Mouse (Mus musculus) CH12.LX (cell line): ENCODE results near the gene Macrod2. TPM values are rescaled to one million over a fixed set of nuclear protein-coding genes. Genes with fewer than 3 reads are reported as not detected.

Experiments
- DNase-seq: peaks from one replicate; pipeline ENCODE4 v3.0.0-alpha.2; 2013; ENCODE audit errors: extremely low read depth
- H3K27ac ChIP-seq: 2 replicates; pipeline ENCODE4 v1.5.1; 2012; ENCODE audit warnings: low read depth, mild to moderate bottlenecking, control low read depth, moderate library complexity; ENCODE audit not compliant: insufficient read depth
- H3K27me3 ChIP-seq: replicated peaks from 2 replicates; pipeline ENCODE3; 2012; ENCODE audit warnings: inconsistent platforms
- H3K36me3 ChIP-seq, 2 experiments: replicated peaks in 1 of 2; 2 replicates each; pipeline versions ENCODE3 to v1.6.1; 2012; ENCODE audit warnings: inconsistent platforms in 1 of 2, low read length in 1 of 2, mild to moderate bottlenecking in 1 of 2, mixed read lengths in 1 of 2, moderate library complexity in 1 of 2; ENCODE audit not compliant: control insufficient read depth in 1 of 2, insufficient read depth in 1 of 2
- H3K4me1 ChIP-seq, 2 experiments: 2 replicates each; pipeline ENCODE4 v1.6.1; 2012; ENCODE audit warnings: inconsistent platforms in 1 of 2, moderate library complexity in 1 of 2; ENCODE audit not compliant: insufficient read depth in 2 of 2, control insufficient read depth in 1 of 2
- H3K4me2 ChIP-seq: 2 replicates; pipeline ENCODE4 v1.6.1; 2012; ENCODE audit warnings: low read depth, mild to moderate bottlenecking, control low read depth; ENCODE audit not compliant: poor library complexity, insufficient read depth, severe bottlenecking
- H3K4me3 ChIP-seq, 3 experiments: fragments of 150-350 bp in 1 of 3; sonication (generic) in 1 of 3; replicated peaks in 1 of 3; 2 replicates each; pipeline versions ENCODE3 to v1.5.1; 2011 to 2012; ENCODE audit warnings: low read depth in 2 of 3, low read length in 2 of 3, mild to moderate bottlenecking in 2 of 3, moderate library complexity in 2 of 3, control low read depth in 1 of 3, improper control_type of control experiment in 1 of 3, inconsistent platforms in 1 of 3, mixed read lengths in 1 of 3; ENCODE audit not compliant: poor library complexity in 1 of 3
- H3K79me2 ChIP-seq: replicated peaks from 2 replicates; pipeline ENCODE4 v1.6.1; 2012; ENCODE audit warnings: mild to moderate bottlenecking, moderate library complexity; ENCODE audit not compliant: control insufficient read depth, poor library complexity, insufficient read depth, severe bottlenecking; ENCODE audit errors: extremely low read depth
- H3K9ac ChIP-seq: 2 replicates; pipeline ENCODE4 v1.6.1; 2012; ENCODE audit warnings: low read depth, mild to moderate bottlenecking, control low read depth, moderate library complexity; ENCODE audit not compliant: insufficient read depth
- H3K9me3 ChIP-seq: replicated peaks from 2 replicates; pipeline ENCODE3; 2012; ENCODE audit warnings: low read length, inconsistent platforms, mixed read lengths
- BHLHE40 ChIP-seq: IDR thresholded peaks from 2 replicates; pipeline ENCODE4 v1.6.1; 2011; ENCODE audit warnings: mild to moderate bottlenecking, low read depth, low read length, improper control_type of control experiment
- CHD1 ChIP-seq: IDR thresholded peaks from 2 replicates; pipeline ENCODE4 v1.6.1; 2012; ENCODE audit warnings: low read depth, low read length, improper control_type of control experiment, inconsistent platforms
- CHD2 ChIP-seq: IDR thresholded peaks from 2 replicates; pipeline ENCODE4 v1.6.1; 2011; ENCODE audit warnings: low read length, improper control_type of control experiment
- EP300 ChIP-seq: IDR thresholded peaks from 2 replicates; pipeline ENCODE4 v1.6.1; 2011; ENCODE audit warnings: low read length, improper control_type of control experiment
- ETS1 ChIP-seq: conservative IDR thresholded peaks from 2 replicates; pipeline ENCODE4 v1.6.1; 2012; ENCODE audit warnings: low read depth, mild to moderate bottlenecking, inconsistent platforms, low read length, improper control_type of control experiment, moderate library complexity
- GABPA ChIP-seq: IDR thresholded peaks from 2 replicates; pipeline ENCODE4 v1.6.1; 2012; ENCODE audit warnings: low read depth, low read length, improper control_type of control experiment, inconsistent platforms; ENCODE audit not compliant: insufficient replicate concordance
- HCFC1 ChIP-seq: IDR thresholded peaks from 2 replicates; pipeline ENCODE4 v1.6.1; 2012; ENCODE audit warnings: low read depth, mild to moderate bottlenecking, inconsistent platforms, low read length, improper control_type of control experiment
- JUN ChIP-seq: IDR thresholded peaks from 2 replicates; pipeline ENCODE4 v1.6.1; 2011; ENCODE audit warnings: low read depth, mild to moderate bottlenecking, low read length, improper control_type of control experiment, moderate library complexity; ENCODE audit not compliant: insufficient read depth
- JUND ChIP-seq: conservative IDR thresholded peaks from 2 replicates; pipeline ENCODE4 v1.6.1; 2011; ENCODE audit warnings: low read depth, low read length, improper control_type of control experiment
- MAX ChIP-seq: IDR thresholded peaks from 2 replicates; pipeline ENCODE4 v1.6.1; 2011; ENCODE audit warnings: low read length, improper control_type of control experiment
- MXI1 ChIP-seq: IDR thresholded peaks from 2 replicates; pipeline ENCODE4 v1.6.1; 2011; ENCODE audit warnings: mild to moderate bottlenecking, low read depth, low read length, improper control_type of control experiment
- NELFE ChIP-seq: IDR thresholded peaks from 2 replicates; pipeline ENCODE4 v1.6.1; 2011; ENCODE audit warnings: low read depth, low read length, improper control_type of control experiment
- NRF1 ChIP-seq: IDR thresholded peaks from 2 replicates; pipeline ENCODE4 v1.6.1; 2014; ENCODE audit warnings: low read depth, mild to moderate bottlenecking, inconsistent platforms, low read length, improper control_type of control experiment, moderate library complexity
- POLR2AphosphoS2 ChIP-seq: IDR thresholded peaks from 2 replicates; pipeline ENCODE4 v1.6.1; 2011; ENCODE audit warnings: low read depth, low read length, improper control_type of control experiment
- RAD21 ChIP-seq: IDR thresholded peaks from 2 replicates; pipeline ENCODE4 v1.6.1; 2011; ENCODE audit warnings: low read depth, mild to moderate bottlenecking, low read length, improper control_type of control experiment, moderate library complexity
- SMC3 ChIP-seq: IDR thresholded peaks from 2 replicates; pipeline ENCODE4 v1.6.1; 2011; ENCODE audit warnings: low read depth, low read length, improper control_type of control experiment
- TBP ChIP-seq: conservative IDR thresholded peaks from 2 replicates; pipeline ENCODE4 v1.6.1; 2011; ENCODE audit warnings: low read depth, low read length, improper control_type of control experiment
- USF1 ChIP-seq: IDR thresholded peaks from 2 replicates; pipeline ENCODE4 v1.6.1; 2014; ENCODE audit warnings: low read depth, mild to moderate bottlenecking, inconsistent platforms, low read length, improper control_type of control experiment
- USF2 ChIP-seq: conservative IDR thresholded peaks from 2 replicates; pipeline ENCODE4 v1.6.1; 2011; ENCODE audit warnings: low read depth, low read length, improper control_type of control experiment
- ZKSCAN1 ChIP-seq: IDR thresholded peaks from 2 replicates; pipeline ENCODE4 v1.6.1; 2012; ENCODE audit warnings: low read depth, inconsistent platforms, low read length, improper control_type of control experiment, borderline replicate concordance
- ZNF384 ChIP-seq: IDR thresholded peaks from 2 replicates; pipeline ENCODE4 v1.6.1; 2012; ENCODE audit warnings: low read depth, low read length, improper control_type of control experiment, inconsistent platforms
- dilution Hi-C: fragments of 300-500 bp; cut with MboI; formaldehyde crosslinking; loops from 2 replicates; pipeline ENCODE4 v1.14.3; 2020; ENCODE audit warnings: low sequenced_read_pairs; ENCODE audit not compliant: extremely low pct_unique_long_range_greater_than_20kb, extremely low pct_ligation_motif_present
- in situ Hi-C: fragments of 300-500 bp; cut with MboI; formaldehyde crosslinking; loops from 3 replicates; pipeline ENCODE4 v1.14.3; 2019; ENCODE audit warnings: low sequenced_read_pairs, low pct_ligation_motif_present, low pct_unique_long_range_greater_than_20kb, mixed read lengths
- polyA plus RNA-seq: library from polyadenylated mRNA; unstranded; fragments of >175 nt; gene quantifications from 2 replicates; pipeline ENCODE4 v1.2.1, GENCODE M21; 2012; ENCODE audit warnings: low read depth; ENCODE audit not compliant: insufficient read length
- total RNA-seq, 2 experiments: library from RNA; depleted of rRNA; stranded (reverse); fragments of 300-350 nt in 1 of 2; fragments of >200 nt in 1 of 2; gene quantifications; 2 replicates each; pipeline ENCODE4 v1.2.3; 2012 to 2014

Macrod2 gene
- total and polyA plus RNA-seq, 3 experiments, result not detected

GRCm38 (mm10) chr2:141672814-141673213 lies 1277.7 kb downstream of the Macrod2 start:
- H3K4me2 ChIP-seq, result no peak overlapping the region
- H3K36me3 ChIP-seq, result no peaks in the 10 kb centered on the region
- peaks cover 25% of the 10 kb centered on the region for H3K9me3 ChIP-seq
- no peak overlapping the region for H3K27ac ChIP-seq
- H3K4me1 ChIP-seq, result no peaks in the 10 kb centered on the region
- in situ Hi-C loops (no loop called here), dilution Hi-C loops (no loop called here)
- H3K4me3 ChIP-seq, result no peak overlapping the region
- H3K9ac ChIP-seq, result no peak overlapping the region
- TF ChIP-seq ZNF384 (no peak), USF1 (no peak), ZKSCAN1 (no peak), POLR2AphosphoS2 (no peak)
- H3K79me2 ChIP-seq, result no peaks in the 10 kb centered on the region
- no peaks in the 10 kb centered on the region for H3K27me3 ChIP-seq
- DNase-seq, result no peak

DNA sequence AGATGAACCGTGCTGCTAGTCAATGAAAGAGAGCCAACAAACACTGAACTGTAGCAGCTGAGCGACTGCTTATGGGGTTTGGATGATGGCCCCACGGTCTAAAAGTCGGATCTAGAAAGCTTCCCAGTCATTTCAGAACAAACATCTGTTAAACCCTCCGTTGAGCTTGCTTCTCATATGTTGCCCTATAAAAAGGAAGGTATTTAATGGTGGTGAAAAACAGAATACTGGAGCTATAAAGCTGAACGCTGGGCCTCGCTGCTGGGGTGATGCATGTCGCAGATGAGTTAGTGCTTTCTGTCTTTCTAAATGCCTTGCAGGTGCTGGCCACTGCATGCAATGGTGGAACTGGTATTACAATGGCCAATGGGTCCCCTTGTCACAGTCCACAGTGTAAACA lies 1278.3 kb downstream of the Macrod2 start:
- TF ChIP-seq USF2 (no peak), JUND (no peak), JUN (no peak), CHD2 (no peak), EP300 (no peak), SMC3 (no peak), MAX (no peak), NRF1 (no peak), MXI1 (no peak), BHLHE40 (no peak), GABPA (no peak), ETS1 (no peak), ZKSCAN1 (no peak), NELFE (no peak), TBP (no peak), RAD21 (no peak), HCFC1 (no peak), CHD1 (no peak)
- dilution Hi-C loops, result no loop called here

More for the DNA sequence above, 1278.3 kb downstream of the Macrod2 start:
- no peak overlapping the region for H3K27ac ChIP-seq
- H3K36me3 ChIP-seq, result no peaks in the 10 kb centered on the region
- H3K4me3 ChIP-seq, result no peak overlapping the region
- peaks cover 27% of the 10 kb centered on the region for H3K9me3 ChIP-seq
- no peaks in the 10 kb centered on the region for H3K79me2 ChIP-seq
- H3K9ac ChIP-seq, result no peak overlapping the region
- DNase-seq, result no peak
- no peak overlapping the region for H3K4me2 ChIP-seq
- in situ Hi-C loops, result no loop called here
- H3K27me3 ChIP-seq, result no peaks in the 10 kb centered on the region
- no peaks in the 10 kb centered on the region for H3K4me1 ChIP-seq
